In genomic region chr17:81666551-81666950, GRCm38 (mm10) we compare ENCODE assay signal across 8 mouse cellular contexts.
DNase-seq lines count a peak whose midpoint lies in the region; ATAC-seq lines count a peak whose summit lies in the region.

No protein-coding gene starts in this region.

- no peak overlapping the region for H3K4me2 ChIP-seq in hindbrain, embryonic 11.5 days (replicated peaks; ENCODE audit: low read depth, low read length)
- H3K4me2 ChIP-seq in hindbrain, embryonic 12.5 days (replicated peaks) = no peak overlapping the region

- no peaks in the 10 kb centered on the region for H3K9me3 ChIP-seq in hindbrain, embryonic 11.5 days (ENCODE audit: control insufficient read depth, low read length)
- H3K9me3 ChIP-seq in hindbrain, embryonic 12.5 days (replicated peaks) = no peaks in the 10 kb centered on the region

- no peaks in the 10 kb centered on the region; the same call in 1 of the 2 replicates for H3K4me1 ChIP-seq in hindbrain, embryonic 11.5 days (replicated peaks; ENCODE audit: control insufficient read depth, insufficient read depth, low read length)
- peaks cover 20% of the 10 kb centered on the region for H3K4me1 ChIP-seq in hindbrain, embryonic 12.5 days

- ATAC-seq in hindbrain, embryonic 11.5 days (ENCODE audit: low FRiP score) = no peak
- ATAC-seq in hindbrain, embryonic 12.5 days (ENCODE audit: low FRiP score) = no peak
- no peak for ATAC-seq in activated CD4-positive, CD25-positive, alpha-beta regulatory T cell, adult 4 months

- H3K9ac ChIP-seq in hindbrain, embryonic 11.5 days (ENCODE audit: low read depth, low read length) = no peak overlapping the region
- no peak overlapping the region for H3K9ac ChIP-seq in hindbrain, embryonic 12.5 days

- no peaks in the 10 kb centered on the region for H3K36me3 ChIP-seq in hindbrain, embryonic 11.5 days (ENCODE audit: control insufficient read depth, insufficient read depth, low read length)
- H3K36me3 ChIP-seq in hindbrain, embryonic 12.5 days = no peaks in the 10 kb centered on the region

- H3K4me3 ChIP-seq in hindbrain, embryonic 11.5 days (ENCODE audit: low read depth, low read length) = no peak overlapping the region
- no peak overlapping the region for H3K4me3 ChIP-seq in hindbrain, embryonic 12.5 days

- peaks cover 6% of the 10 kb centered on the region for H3K27me3 ChIP-seq in hindbrain, embryonic 11.5 days (ENCODE audit: control insufficient read depth, insufficient read depth, low read length)
- peaks cover 7% of the 10 kb centered on the region for H3K27me3 ChIP-seq in hindbrain, embryonic 12.5 days

- intact Hi-C loops in left cerebral cortex, postnatal 25 days (cut with DNase I) = loop anchor here (10.0 kb wide), 4 partner anchors 118 to 1288 kb away; no protein-coding TSS in a partner anchor

- 50% methylated on average over 2 of the region's 2 CpGs for WGBS in hindbrain, embryonic 11.5 days
- WGBS in hindbrain, embryonic 12.5 days = 41% methylated on average over 2 of the region's 2 CpGs

- H3K27ac ChIP-seq in hindbrain, embryonic 11.5 days (ENCODE audit: low read depth, low read length) = no peak overlapping the region
- no peak overlapping the region for H3K27ac ChIP-seq in hindbrain, embryonic 12.5 days

- peak; percentile 47 for DNase-seq in hindbrain, embryonic 11.5 days (ENCODE audit: low spot score)
- peak; percentile 61 for DNase-seq in ES-CJ7 (ENCODE audit: low read depth, low spot score)
- DNase-seq in Muller cell, postnatal 12 days (ENCODE audit: inconsistent ontology term) = peak; percentile 45
- DNase-seq in left cerebral cortex, postnatal 25 days (ENCODE audit: low spot score in 2 of 2) = peak; percentile 63 to 77
- no peak for DNase-seq in spleen, adult 12 weeks (ENCODE audit: low spot score)
- DNase-seq in thymus, adult 18-20 months = no peak

Comparison
In these comparisons a context has a peak if more than half of its experiments do, and no peak if none do; other contexts are left out.
1. DNase-seq: peak in hindbrain, embryonic 11.5 days (single experiment), ES-CJ7 (single experiment), Muller cell, postnatal 12 days (single experiment) and left cerebral cortex, postnatal 25 days (2 of 2); none in spleen, adult 12 weeks (single experiment) and thymus, adult 18-20 months (0 of 2).